ENCODE assay signal across 19 mouse cellular contexts in genomic region chr2:35449687-35450622, GRCm38 (mm10). TPM values are rescaled to one million over a fixed set of nuclear protein-coding genes. Genes with fewer than 3 reads are reported as not detected.
DNase-seq lines count a peak whose midpoint lies in the region; ATAC-seq and TF ChIP-seq lines count a peak whose summit lies in the region.
"Had no signal": no experiment of that assay in that cellular context is flagged by ENCODE, and none has a peak within 500 bp of the region (broad histone marks: within the 10 kb centered on the region; RNA-seq: fewer than 3 reads in every experiment).

No protein-coding gene starts in this region.

- TF ChIP-seq EP300 in heart, adult 2 months (IDR thresholded peaks at IDR 0.05; ENCODE audit: insufficient read depth, low read depth, low read length), result no peak

- H3K4me3 ChIP-seq in heart, adult 2 months, result no peak overlapping the region
- no peak overlapping the region for H3K4me3 ChIP-seq in macrophage (ENCODE audit: inconsistent target)
- H3K4me3 ChIP-seq: hindbrain, embryonic 13.5 days; layer of hippocampus, adult 2 months had no signal

- no peak for TF ChIP-seq POLR2A in heart, adult 2 months (IDR thresholded peaks at IDR 0.05; ENCODE audit: insufficient read depth, low read depth, low read length)

- peaks cover 2% of the 10 kb centered on the region; the same call in 1 of the 2 replicates for H3K79me2 ChIP-seq in heart, adult 2 months (replicated peaks; ENCODE audit: control insufficient read depth, insufficient read depth, low read length)
- peaks cover 92% of the 10 kb centered on the region for H3K79me2 ChIP-seq in macrophage (ENCODE audit: inconsistent target)

- H3K27me3 ChIP-seq in heart, adult 2 months (ENCODE audit: control insufficient read depth, insufficient read depth, low read length), result no peaks in the 10 kb centered on the region
- H3K27me3 ChIP-seq: hindbrain, embryonic 13.5 days had no signal

- ATAC-seq in granulocyte monocyte progenitor cell, adult 5-6 weeks (replicated peaks; ENCODE audit: poor library complexity, severe bottlenecking), result peak; percentile 15
- ATAC-seq: forebrain, postnatal 0 days had no signal

- intact Hi-C loops in heart, adult 2 months (cut with DNase I), result loop anchor here (5.0 kb wide), 1 partner anchor 62 kb away; no protein-coding TSS in a partner anchor
- intact Hi-C loops in heart, postnatal 14 days (cut with DNase I), result no loop called here

- no peak overlapping the region for H3K9ac ChIP-seq in heart, adult 2 months (ENCODE audit: low read depth, low read length)
- H3K9ac ChIP-seq: forebrain, postnatal 0 days; hindbrain, embryonic 13.5 days had no signal

- no peak for TF ChIP-seq CTCF in heart, adult 2 months (IDR thresholded peaks at IDR 0.05)

- H3K36me3 ChIP-seq in heart, adult 2 months (ENCODE audit: control insufficient read depth, insufficient read depth, low read length), result peaks cover 2% of the 10 kb centered on the region
- H3K36me3 ChIP-seq in macrophage (ENCODE audit: inconsistent target), result no peaks in the 10 kb centered on the region
- H3K36me3 ChIP-seq: hindbrain, embryonic 13.5 days had no signal

- peak overlapping the region; percentile 3 for H3K27ac ChIP-seq in heart, adult 2 months
- peak overlapping the region; percentile 85 for H3K27ac ChIP-seq in macrophage
- H3K27ac ChIP-seq: hindbrain, embryonic 13.5 days; layer of hippocampus, adult 2 months had no signal

- peak in 1 of 2 experiments; percentile 50 for DNase-seq in heart, adult 2 months
- no peak for DNase-seq in heart, postnatal 14 days
- DNase-seq in lung, postnatal 4 days, result peak; percentile 46 to 49
- no peak for DNase-seq in lung, postnatal 25 days (ENCODE audit: low spot score)
- no peak for DNase-seq in layer of hippocampus, adult 11-12 months (ENCODE audit: low spot score)
- DNase-seq in kidney, adult 8-10 months, result no peak
- DNase-seq: adrenal gland, postnatal 36 days; cerebellum, adult 18-20 months; forebrain, postnatal 0 days; gastrocnemius, postnatal 14 days; kidney, adult 11 months; lung, adult 2 months had no signal

- WGBS in heart, adult 2 months, result 38% methylated on average over 12 of the region's 12 CpGs
- WGBS in macrophage (ENCODE audit: missing documents), result 14% methylated on average over 11 of the region's 12 CpGs

- peaks cover 47% of the 10 kb centered on the region for H3K4me1 ChIP-seq in heart, adult 2 months (ENCODE audit: control insufficient read depth, insufficient read depth, low read length)

RNA-seq across cellular contexts. Expression of gene Ggta1, which starts 13.1 kb away (rescaled TPM):
- 10 to 100 TPM; 15.4 to 15.5 TPM for total RNA-seq in heart, adult 2 months (2021)
- 8.6 and 16.0 TPM in 2 replicates for polyA plus RNA-seq in heart, adult 2 months (2012; rRNA removed)
- total RNA-seq in heart, postnatal 14 days (2021), result 10 to 100 TPM; 25.1 to 26.3 TPM
- 37.2 and 49.6 TPM in 2 replicates for total RNA-seq in granulocyte monocyte progenitor cell, adult 5-6 weeks (2014; fragmentation: Nextera tagmentation)
- total RNA-seq in granulocyte monocyte progenitor cell, adult 5-6 weeks (2017), result 72.8 and 82.4 TPM in 2 replicates
- 100 to 1,000 TPM in 6 of 26 experiments, 10 to 100 TPM in 19, 1 to 10 TPM in 1; 9.2 to 143 (median 58.4) TPM for total RNA-seq in macrophage (2018; cell fraction: chromatin; rRNA removed)
- total RNA-seq in macrophage (2018; cell fraction: cytosol; rRNA removed), result 100 to 1,000 TPM in 11 of 26 experiments, 10 to 100 TPM in 15; 40.1 to 135 (median 81.6) TPM
- 100 to 1,000 TPM in 11 of 26 experiments, 10 to 100 TPM in 15; 38.3 to 241 (median 91.4) TPM for total RNA-seq in macrophage (2018; cell fraction: nucleus; rRNA removed)
- polyA plus RNA-seq in macrophage (2018), result 86.0 to 211 TPM (median 135 TPM) in 3 replicates

RNA-seq across cellular contexts. Expression of gene 4930402F06Rik, which starts 53.0 kb away (rescaled TPM):
- not detected for total RNA-seq in heart, adult 2 months (2021)
- polyA plus RNA-seq in heart, adult 2 months (2012; rRNA removed), result not detected in 2 replicates
- total RNA-seq in heart, postnatal 14 days (2021), result not detected
- total RNA-seq in granulocyte monocyte progenitor cell, adult 5-6 weeks (2014; fragmentation: Nextera tagmentation), result not detected in 2 replicates
- total RNA-seq in granulocyte monocyte progenitor cell, adult 5-6 weeks (2017), result not detected in 2 replicates
- not detected for total RNA-seq in macrophage (2018; cell fraction: chromatin; rRNA removed)
- not detected for total RNA-seq in macrophage (2018; cell fraction: cytosol; rRNA removed)
- total RNA-seq in macrophage (2018; cell fraction: nucleus; rRNA removed), result not detected
- polyA plus RNA-seq in macrophage (2018), result not detected in 3 replicates
- total RNA-seq: adrenal gland, postnatal 36 days; forebrain, postnatal 0 days; G1E; gastrocnemius, postnatal 14 days; layer of hippocampus, adult 2 months; left cerebral cortex, postnatal 25 days had no signal
- polyA plus RNA-seq: forebrain, postnatal 0 days; G1E; hindbrain, embryonic 13.5 days; lung, adult 2 months; stomach, embryonic 16.5 days had no signal

Comparison
In these comparisons a context has a peak if more than half of its experiments do, and no peak if none do; other contexts are left out.
1. DNase-seq: peak in lung, postnatal 4 days (2 of 2); none in heart, postnatal 14 days (0 of 2), lung, postnatal 25 days (single experiment), layer of hippocampus, adult 11-12 months (single experiment) and kidney, adult 8-10 months (0 of 2).